Mouse (Mus musculus): Measurements from ENCODE around the gene Ankfn1.

The Ankfn1 gene

GRCm38 (mm10) chr11:89476927-89477326, 300.5 kb downstream of the Ankfn1 start:
- no peak for DNase-seq (ENCODE audit: inconsistent age in 2 of 2, low spot score in 1 of 2)

GRCm38 (mm10) chr11:89476047-89476446, 301.4 kb downstream of the Ankfn1 start:
- no peak for DNase-seq (ENCODE audit: inconsistent age in 2 of 2, low spot score in 1 of 2)

- no peak for DNase-seq (ENCODE audit: inconsistent age in 2 of 2, low spot score in 1 of 2)
Observed at GRCm38 (mm10) chr11:89472871-89473270, 304.6 kb downstream of the Ankfn1 start.

- no peak for DNase-seq (ENCODE audit: inconsistent age in 2 of 2, low spot score in 1 of 2)
Observed at GRCm38 (mm10) chr11:89465381-89465780, 312.1 kb downstream of the Ankfn1 start.

GRCm38 (mm10) chr11:89462216-89462615, 315.2 kb downstream of the Ankfn1 start:
- DNase-seq (ENCODE audit: inconsistent age in 2 of 2, low spot score in 1 of 2) = peak in 1 of 2 experiments; percentile 26

- peak in 1 of 2 experiments; percentile 66 for DNase-seq (ENCODE audit: inconsistent age in 2 of 2, low spot score in 1 of 2)
Observed at GRCm38 (mm10) chr11:89459437-89459836, 318.0 kb downstream of the Ankfn1 start.

- no peak for DNase-seq (ENCODE audit: inconsistent age in 2 of 2, low spot score in 1 of 2)
Observed at GRCm38 (mm10) chr11:89455647-89456231, 321.7 kb downstream of the Ankfn1 start.

- DNase-seq (ENCODE audit: inconsistent age in 2 of 2, low spot score in 1 of 2) = no peak
Observed at GRCm38 (mm10) chr11:89454702-89455101, 322.8 kb downstream of the Ankfn1 start.

- DNase-seq (ENCODE audit: inconsistent age in 2 of 2, low spot score in 1 of 2) = no peak
Observed at GRCm38 (mm10) chr11:89452862-89453261, 324.6 kb downstream of the Ankfn1 start.

GRCm38 (mm10) chr11:89450406-89450805, 327.0 kb downstream of the Ankfn1 start:
- DNase-seq (ENCODE audit: inconsistent age in 2 of 2, low spot score in 1 of 2) = no peak

GRCm38 (mm10) chr11:89448986-89449385, 328.5 kb downstream of the Ankfn1 start:
- DNase-seq (ENCODE audit: inconsistent age in 2 of 2, low spot score in 1 of 2) = no peak

GRCm38 (mm10) chr11:89447477-89447876, 330.0 kb downstream of the Ankfn1 start:
- no peak for DNase-seq (ENCODE audit: inconsistent age in 2 of 2, low spot score in 1 of 2)

- peak in 1 of 2 experiments; percentile 21 for DNase-seq (ENCODE audit: inconsistent age in 2 of 2, low spot score in 1 of 2)
Observed at GRCm38 (mm10) chr11:89440566-89440965, 336.9 kb downstream of the Ankfn1 start.

GRCm38 (mm10) chr11:89424358-89424757, 353.1 kb downstream of the Ankfn1 start:
- peak; percentile 11 to 77 for DNase-seq (ENCODE audit: inconsistent age in 2 of 2, low spot score in 1 of 2)

GRCm38 (mm10) chr11:89422637-89423036, 354.8 kb downstream of the Ankfn1 start:
- DNase-seq (ENCODE audit: inconsistent age in 2 of 2, low spot score in 1 of 2) = no peak

GRCm38 (mm10) chr11:89420767-89421438, 356.6 kb downstream of the Ankfn1 start:
- peak in 1 of 2 experiments; percentile 24 for DNase-seq (ENCODE audit: inconsistent age in 2 of 2, low spot score in 1 of 2)

GRCm38 (mm10) chr11:89419863-89420262, 357.6 kb downstream of the Ankfn1 start:
- no peak for DNase-seq (ENCODE audit: inconsistent age in 2 of 2, low spot score in 1 of 2)

- no peak for DNase-seq (ENCODE audit: inconsistent age in 2 of 2, low spot score in 1 of 2)
Observed at GRCm38 (mm10) chr11:89418644-89419043, 358.8 kb downstream of the Ankfn1 start.

- no peak for DNase-seq (ENCODE audit: inconsistent age in 2 of 2, low spot score in 1 of 2)
Observed at GRCm38 (mm10) chr11:89416769-89417168, 360.7 kb downstream of the Ankfn1 start.

- DNase-seq (ENCODE audit: inconsistent age in 2 of 2, low spot score in 1 of 2) = no peak
Observed at GRCm38 (mm10) chr11:89408774-89409173, 368.7 kb downstream of the Ankfn1 start.

- peak in 1 of 2 experiments; percentile 35 for DNase-seq (ENCODE audit: inconsistent age in 2 of 2, low spot score in 1 of 2)
Observed at GRCm38 (mm10) chr11:89404489-89404888, 373.0 kb downstream of the Ankfn1 start.

GRCm38 (mm10) chr11:89403436-89403835, 374.0 kb downstream of the Ankfn1 start:
- no peak for DNase-seq (ENCODE audit: inconsistent age in 2 of 2, low spot score in 1 of 2)

- DNase-seq (ENCODE audit: inconsistent age in 2 of 2, low spot score in 1 of 2) = no peak
Observed at GRCm38 (mm10) chr11:89388851-89389250, 388.6 kb downstream of the Ankfn1 start.

Data from adrenal gland, adult (tissue).